Mouse (Mus musculus) small intestine, adult 2 months (tissue): ENCODE data around the gene Sytl1.

ENCODE experiments used
- CTCF ChIP-seq: fragments of 200-500 bp; IDR thresholded peaks from 2 replicates; pipeline ENCODE4 v1.5.1; 2012; ENCODE audit warnings: low read depth, mild to moderate bottlenecking, control low read depth, inconsistent platforms, low read length, moderate library complexity, mixed read lengths; ENCODE audit not compliant: insufficient replicate concordance, insufficient read length; ENCODE audit errors: extremely low read depth
- POLR2A ChIP-seq: fragments of 200-500 bp; IDR thresholded peaks from 2 replicates; pipeline ENCODE4 v1.6.1; 2012; ENCODE audit warnings: low read depth, mild to moderate bottlenecking, control low read depth, inconsistent platforms, low read length, moderate library complexity

DNA sequence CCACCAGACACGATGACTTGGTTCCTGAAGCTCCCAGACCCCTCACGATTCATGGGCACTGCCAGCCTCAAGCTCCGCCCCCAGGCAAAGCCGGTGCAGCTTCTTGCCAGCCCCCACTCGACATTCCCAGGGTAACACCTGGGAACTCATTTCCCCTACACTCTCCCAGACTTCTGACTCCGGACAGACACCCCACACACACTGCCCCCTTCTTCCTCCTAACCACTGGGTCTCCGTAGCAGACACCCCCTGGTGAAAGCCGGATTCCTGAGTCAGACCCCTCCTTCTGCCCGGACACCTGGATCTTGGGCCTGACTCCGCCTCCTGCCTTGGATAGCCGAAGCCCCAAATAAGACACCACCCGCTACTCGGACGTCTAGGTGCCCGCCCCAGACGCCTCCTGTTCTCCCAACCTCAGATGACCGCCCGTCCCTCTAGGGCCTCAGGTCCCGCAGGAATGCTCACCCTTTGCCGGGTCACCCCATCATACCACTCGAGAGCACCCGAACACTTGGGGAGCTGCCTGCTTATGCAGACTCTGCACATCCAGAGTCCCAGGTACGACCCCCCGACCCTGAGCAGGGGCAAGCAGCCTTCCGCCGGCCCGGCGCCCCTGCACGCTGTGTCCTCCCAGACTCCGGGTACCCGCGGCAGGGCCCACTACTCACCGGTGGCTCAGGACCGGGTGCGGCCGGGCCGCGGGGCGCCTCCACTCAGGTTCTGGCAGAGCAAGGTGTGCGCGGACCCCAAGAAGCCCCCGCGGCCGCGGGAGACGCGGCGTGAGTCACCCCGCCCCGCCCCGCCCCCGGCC, 51.0 kb downstream of the Sytl1 start, which contains the start of the genes Cd164l2 and Gpr3:
- no peak for TF ChIP-seq CTCF
- no peak for TF ChIP-seq POLR2A
